22 mouse cellular contexts compared by ENCODE assay signal in genomic region chr4:59258771-59259170, GRCm38 (mm10).
"Had no signal": no experiment of that assay in that cellular context is flagged by ENCODE, and none has a peak within 500 bp of the region (broad histone marks: within the 10 kb centered on the region; RNA-seq: fewer than 3 reads in every experiment).

No protein-coding gene starts in this region.

- H3K9ac ChIP-seq: intestine, embryonic 15.5 days; kidney, embryonic 15.5 days; limb, embryonic 12.5 days; limb, embryonic 15.5 days; liver, embryonic 15.5 days; lung, embryonic 15.5 days; midbrain, embryonic 12.5 days; midbrain, embryonic 15.5 days; neural tube, embryonic 13.5 days; stomach, embryonic 15.5 days had no signal

- H3K36me3 ChIP-seq: intestine, embryonic 15.5 days; kidney, embryonic 15.5 days; limb, embryonic 12.5 days; limb, embryonic 15.5 days; liver, embryonic 15.5 days; lung, embryonic 15.5 days; midbrain, embryonic 12.5 days; midbrain, embryonic 15.5 days; neural tube, embryonic 13.5 days; stomach, embryonic 15.5 days had no signal

- H3K9me3 ChIP-seq: intestine, embryonic 15.5 days; kidney, embryonic 15.5 days; limb, embryonic 12.5 days; limb, embryonic 15.5 days; liver, embryonic 15.5 days; lung, embryonic 15.5 days; midbrain, embryonic 12.5 days; midbrain, embryonic 15.5 days; neural tube, embryonic 13.5 days; stomach, embryonic 15.5 days had no signal

- H3K4me1 ChIP-seq: intestine, embryonic 15.5 days; kidney, embryonic 15.5 days; limb, embryonic 12.5 days; limb, embryonic 15.5 days; lung, embryonic 15.5 days; midbrain, embryonic 12.5 days; midbrain, embryonic 15.5 days; neural tube, embryonic 13.5 days; stomach, embryonic 15.5 days had no signal

- H3K27me3 ChIP-seq: intestine, embryonic 15.5 days; kidney, embryonic 15.5 days; limb, embryonic 12.5 days; limb, embryonic 15.5 days; liver, embryonic 15.5 days; lung, embryonic 15.5 days; midbrain, embryonic 15.5 days; neural tube, embryonic 13.5 days; stomach, embryonic 15.5 days had no signal

- ATAC-seq: intestine, embryonic 15.5 days; midbrain, embryonic 15.5 days had no signal

- H3K4me3 ChIP-seq: intestine, embryonic 15.5 days; kidney, embryonic 15.5 days; limb, embryonic 12.5 days; limb, embryonic 15.5 days; liver, embryonic 15.5 days; lung, embryonic 15.5 days; midbrain, embryonic 12.5 days; midbrain, embryonic 15.5 days; myocyte; neural tube, embryonic 13.5 days; stomach, embryonic 15.5 days had no signal

- H3K4me2 ChIP-seq: intestine, embryonic 15.5 days; kidney, embryonic 15.5 days; limb, embryonic 12.5 days; limb, embryonic 15.5 days; liver, embryonic 11.5 days; liver, embryonic 15.5 days; lung, embryonic 15.5 days; midbrain, embryonic 12.5 days; midbrain, embryonic 15.5 days; neural tube, embryonic 13.5 days; stomach, embryonic 15.5 days had no signal

- H3K27ac ChIP-seq: intestine, embryonic 15.5 days; kidney, embryonic 15.5 days; limb, embryonic 12.5 days; limb, embryonic 15.5 days; lung, embryonic 15.5 days; midbrain, embryonic 12.5 days; midbrain, embryonic 15.5 days; neural tube, embryonic 13.5 days; stomach, embryonic 15.5 days had no signal

- DNase-seq: kidney, adult 11 months; kidney, adult 8-10 months; kidney, postnatal 10 days; kidney, postnatal 36 days; left cerebral cortex, postnatal 4 days; lung, adult 18-20 months; lung, postnatal 4 days; retina, postnatal 1 day; right cerebral cortex, postnatal 4 days; thymus, postnatal 25 days had no signal
